Mouse (Mus musculus) layer of hippocampus, postnatal 10 days (tissue): ENCODE measurements around the gene Dgkg. TPM values are rescaled to one million over a fixed set of nuclear protein-coding genes. Genes with fewer than 3 reads are reported as not detected.

Experiments
- DNase-seq, 2 experiments: peaks; one replicate each; pipeline ENCODE4 v3.0.0; 2021; ENCODE audit warnings: low spot score in 2 of 2
- total RNA-seq, 2 experiments: library from RNA; stranded (reverse); gene quantifications; 2 replicates each; pipeline ENCODE4 v1.2.3; 2021

Dgkg gene
- total RNA-seq, 2 experiments from 2014 or later: 113 to 120 TPM

DNA sequence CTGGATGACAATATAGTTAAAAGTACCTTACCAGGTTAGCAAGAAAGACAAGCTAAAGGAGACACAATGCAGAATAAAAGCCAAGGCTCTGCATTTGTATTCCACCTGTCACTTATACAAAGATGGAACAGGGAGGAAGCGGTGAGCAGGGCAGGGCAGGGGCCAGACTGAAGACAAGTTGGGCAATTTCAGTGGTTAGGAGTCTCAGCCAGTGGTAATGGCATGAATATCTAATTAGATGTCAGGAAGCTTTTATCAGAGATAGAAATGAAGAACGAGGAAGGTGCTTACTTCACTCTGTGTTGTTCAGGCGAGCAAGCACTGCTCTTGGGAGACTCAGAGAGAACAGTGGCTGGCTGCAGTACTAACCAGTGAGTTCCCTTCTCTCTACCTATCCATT lies 5.8 kb downstream of the Dgkg start:
- DNase-seq: no peak

- DNase-seq: no peak
Measured at GRCm38 (mm10) chr16:22645256-22645655, 11.8 kb downstream of the Dgkg start.

DNA sequence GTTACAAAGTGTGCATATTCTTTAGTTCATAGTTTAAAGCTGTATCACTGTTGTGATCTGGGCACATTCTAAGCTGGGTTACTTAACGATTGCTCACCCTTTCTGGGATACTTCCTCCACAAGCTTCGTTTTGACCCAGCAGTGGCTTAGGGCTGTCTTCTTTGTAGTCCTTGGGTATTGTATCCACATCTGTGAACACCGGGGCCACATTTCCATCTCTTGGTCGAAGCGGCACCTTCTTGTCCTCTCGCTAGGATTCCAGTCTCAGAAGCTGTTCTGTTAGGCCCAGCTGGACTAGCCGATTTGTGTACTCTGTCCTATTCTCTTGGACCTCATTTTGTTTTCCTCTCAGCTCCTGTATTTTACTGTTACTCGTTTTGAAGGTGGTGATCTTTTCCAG lies 13.6 kb downstream of the Dgkg start:
- no peak for DNase-seq

GRCm38 (mm10) chr16:22642953-22643352 lies 14.1 kb downstream of the Dgkg start:
- no peak for DNase-seq

DNA sequence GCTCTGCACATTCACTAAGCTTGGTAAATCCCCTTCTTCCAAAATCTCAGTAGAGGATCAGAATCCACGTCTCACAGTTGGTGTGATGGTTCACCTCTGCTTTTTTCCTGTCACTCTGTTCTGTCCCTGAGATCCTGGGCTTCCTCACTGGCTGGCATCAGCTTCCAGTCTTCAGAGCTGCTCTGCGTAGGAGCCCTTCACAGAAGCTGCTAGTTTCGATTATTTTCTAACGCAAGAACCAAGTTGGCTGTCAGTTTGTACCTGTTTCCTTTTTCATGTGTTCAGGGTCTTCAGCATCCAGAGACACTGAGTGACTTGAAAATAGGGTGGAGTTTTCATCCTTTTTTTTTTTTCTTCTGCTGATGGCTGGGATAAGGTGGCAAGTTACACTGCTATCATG lies 15.0 kb downstream of the Dgkg start:
- no peak for DNase-seq

DNA sequence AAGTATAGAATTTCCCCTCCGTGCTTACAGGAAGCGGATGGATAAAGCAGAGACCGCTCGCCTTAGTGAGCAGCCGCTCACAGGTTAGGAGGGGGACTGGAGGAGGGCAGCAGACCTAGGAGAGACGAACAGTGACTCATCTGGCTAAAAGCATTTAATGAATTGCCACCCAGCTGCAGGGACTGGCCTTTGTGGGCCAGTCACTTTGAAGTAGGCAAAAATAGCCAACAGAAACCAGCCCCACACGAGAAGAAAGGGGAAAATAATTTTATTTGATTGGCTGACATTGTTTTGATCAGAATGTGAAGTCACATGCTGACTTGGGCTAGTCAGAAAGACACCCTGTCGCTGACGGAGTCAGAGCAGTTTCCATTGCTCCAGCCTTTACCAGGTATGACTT lies 15.4 kb downstream of the Dgkg start:
- DNase-seq: no peak

DNA sequence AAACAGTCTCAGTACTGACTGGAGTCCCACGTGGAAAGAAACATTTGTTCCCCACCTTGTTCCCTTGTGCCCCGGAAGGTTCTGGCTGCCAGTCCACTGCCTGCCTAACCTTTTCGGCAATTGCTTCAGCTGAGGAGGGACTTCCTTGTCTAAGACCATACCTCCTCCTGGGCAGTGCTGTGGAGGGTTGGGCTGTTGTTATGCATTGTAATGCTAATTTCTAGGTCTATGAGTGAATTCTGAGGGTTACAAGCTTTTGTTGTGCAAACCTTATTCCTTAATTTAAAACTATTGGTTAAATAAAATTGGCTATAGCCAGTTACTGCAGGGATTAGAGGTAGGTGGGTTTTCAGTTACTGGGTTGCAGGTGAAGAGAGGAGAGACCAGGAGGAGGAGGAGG lies 19.7 kb downstream of the Dgkg start:
- DNase-seq: no peak

GRCm38 (mm10) chr16:22635706-22636105 lies 21.3 kb downstream of the Dgkg start:
- no peak for DNase-seq

DNA sequence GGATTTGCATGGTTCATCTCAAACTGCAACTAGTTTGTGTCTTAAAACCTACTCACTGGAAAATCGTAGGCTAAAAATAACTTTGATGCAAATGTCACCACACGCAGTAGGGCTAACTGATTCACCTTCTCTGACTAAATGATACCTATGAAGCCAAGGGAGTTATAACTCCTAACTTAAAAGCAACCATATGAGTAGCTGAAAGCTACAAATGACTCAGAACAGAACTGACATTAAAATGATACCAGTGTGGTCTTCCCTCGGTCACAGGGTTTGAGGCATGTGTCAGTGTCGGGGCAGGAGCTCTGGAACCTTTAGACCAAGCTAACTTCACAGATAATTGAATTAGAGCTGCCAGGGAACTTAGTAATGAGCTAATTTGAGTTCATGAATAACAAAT lies 24.0 kb downstream of the Dgkg start:
- no peak for DNase-seq

DNA sequence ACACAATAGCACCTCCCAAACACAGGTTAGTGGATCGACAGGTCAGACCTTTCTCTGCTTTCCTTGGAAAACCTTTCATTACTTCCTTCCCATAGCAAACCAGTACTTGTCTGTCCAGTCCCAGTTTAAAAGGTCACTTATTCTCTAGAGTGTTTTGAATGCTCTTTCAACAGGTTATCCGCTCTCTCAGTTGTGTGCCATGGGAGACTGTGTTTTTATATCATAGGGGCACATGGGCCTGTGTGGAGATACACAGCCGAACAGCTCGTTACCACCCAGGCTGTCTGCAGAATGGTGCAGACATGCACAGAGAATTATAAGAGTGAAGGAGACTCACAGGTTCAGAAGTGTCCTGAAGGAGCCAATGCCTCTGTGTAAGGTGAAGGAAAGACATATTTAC lies 26.7 kb downstream of the Dgkg start:
- no peak for DNase-seq

- DNase-seq: no peak
Measured at GRCm38 (mm10) chr16:22629900-22630299, 27.1 kb downstream of the Dgkg start.

- DNase-seq: no peak
Measured at GRCm38 (mm10) chr16:22625987-22626386, 31.0 kb downstream of the Dgkg start.

DNA sequence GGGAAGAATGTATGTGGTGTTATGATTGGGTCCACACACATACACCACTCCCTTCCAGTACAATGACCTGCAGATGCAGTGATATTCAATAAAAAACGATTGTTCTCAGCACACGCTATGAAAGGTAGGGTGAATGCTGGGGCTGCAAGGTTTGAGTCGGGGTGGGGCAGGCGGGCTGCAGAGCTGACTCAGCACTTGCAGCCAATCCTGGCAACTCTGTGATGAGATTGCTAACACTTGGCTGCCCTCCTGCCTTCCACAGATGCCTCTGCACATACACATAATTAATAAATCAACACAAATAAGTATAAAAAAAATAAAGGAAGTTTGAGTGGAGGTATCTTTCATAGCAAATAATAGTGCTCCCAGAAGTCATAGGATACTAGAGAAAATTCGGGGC lies 31.6 kb downstream of the Dgkg start:
- DNase-seq: no peak

- DNase-seq: no peak
Measured at GRCm38 (mm10) chr16:22622286-22622685, 34.7 kb downstream of the Dgkg start.

- no peak for DNase-seq
Measured at GRCm38 (mm10) chr16:22621299-22621920, 35.6 kb downstream of the Dgkg start.

DNA sequence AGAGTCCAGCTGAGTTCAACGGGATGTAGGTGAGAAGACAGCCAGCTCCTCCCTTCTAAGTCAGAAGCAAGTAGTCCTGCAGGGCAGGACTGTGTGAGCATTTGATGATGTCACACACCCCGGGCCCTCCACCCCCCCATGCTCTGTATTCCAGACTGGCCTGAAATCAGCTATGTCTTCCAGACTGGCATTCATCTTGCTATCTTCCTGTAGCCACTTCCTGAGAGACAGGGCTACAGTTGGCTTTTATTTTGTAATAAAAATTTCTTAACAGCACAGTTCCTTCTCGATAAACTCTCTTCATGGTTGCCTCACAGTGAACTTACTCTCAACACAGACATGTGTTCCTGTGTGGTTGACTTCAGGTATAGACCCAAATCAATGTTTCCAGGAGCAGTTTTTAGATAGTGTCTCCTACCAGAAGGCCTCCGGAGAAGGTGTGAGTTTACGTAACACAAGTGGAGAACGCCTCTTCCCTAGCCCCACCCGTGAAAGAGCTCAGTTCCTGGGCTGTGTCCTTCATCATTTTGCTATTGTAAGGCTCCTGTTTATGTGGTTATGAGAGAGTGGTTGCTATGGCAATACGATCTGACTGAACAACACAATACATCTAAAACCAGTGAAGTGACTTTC lies 38.5 kb downstream of the Dgkg start:
- DNase-seq: no peak

DNA sequence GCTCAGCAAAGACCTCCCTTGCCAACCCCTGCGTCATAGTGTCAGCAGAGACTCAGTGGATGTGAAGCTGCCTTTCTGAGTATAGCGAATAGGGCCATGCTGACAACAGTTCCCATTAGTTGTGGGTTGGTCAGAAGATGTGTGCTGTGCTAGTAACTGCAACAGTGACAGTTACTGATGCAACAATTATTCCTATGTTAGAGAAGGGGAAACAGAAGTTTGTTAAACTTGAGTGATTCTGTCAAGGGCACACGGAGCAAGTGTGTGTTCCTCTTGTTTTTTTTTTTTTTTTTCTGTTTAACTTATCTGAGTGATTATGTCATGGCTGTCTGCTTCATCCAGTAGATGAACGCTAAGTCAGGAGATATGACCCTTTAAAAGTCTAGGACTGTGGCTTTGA lies 41.2 kb downstream of the Dgkg start:
- DNase-seq: no peak

DNA sequence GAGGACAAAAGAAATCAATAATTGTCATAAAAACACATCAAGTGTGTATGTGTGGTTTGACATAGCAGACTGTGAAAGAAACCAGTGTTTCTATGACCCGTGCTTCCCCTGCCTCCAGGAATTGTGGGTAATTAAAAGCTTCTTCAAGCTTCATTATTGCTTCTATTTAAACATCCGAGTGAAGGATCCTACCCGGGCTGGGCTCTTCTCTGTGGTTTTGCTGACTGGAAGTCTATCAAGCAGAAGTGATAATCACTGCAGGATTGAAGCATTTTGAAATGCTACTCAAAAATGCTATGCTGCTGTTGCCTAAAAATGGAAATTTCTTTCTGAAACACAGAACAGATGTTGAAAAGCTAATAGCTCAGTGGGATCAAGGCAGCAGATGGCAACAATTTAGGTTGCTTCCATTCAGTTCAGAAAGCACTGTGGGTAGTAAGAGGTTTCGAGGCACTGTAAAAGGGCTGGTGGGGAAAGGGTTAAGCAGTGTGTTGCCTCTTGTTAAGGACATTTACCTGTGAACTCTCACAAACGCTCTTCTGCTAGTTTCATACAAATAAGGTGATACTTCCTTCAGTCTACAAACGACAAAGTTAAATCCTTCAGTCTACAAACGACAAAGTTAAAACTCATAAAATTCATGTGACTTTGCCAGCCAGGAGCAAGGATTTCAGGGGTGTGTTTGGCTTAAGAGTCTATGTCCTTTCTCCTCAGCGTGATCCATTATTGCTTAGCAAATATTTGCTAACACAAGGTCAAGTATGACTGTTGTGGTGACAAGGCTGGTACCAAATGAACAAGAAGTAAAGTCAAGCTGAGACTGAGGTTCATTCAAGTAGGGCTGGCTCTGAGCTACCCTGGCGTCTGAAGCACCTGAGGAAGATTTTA lies 43.6 kb downstream of the Dgkg start:
- no peak for DNase-seq

- no peak for DNase-seq
Measured at GRCm38 (mm10) chr16:22608046-22608445, 49.0 kb downstream of the Dgkg start.

DNA sequence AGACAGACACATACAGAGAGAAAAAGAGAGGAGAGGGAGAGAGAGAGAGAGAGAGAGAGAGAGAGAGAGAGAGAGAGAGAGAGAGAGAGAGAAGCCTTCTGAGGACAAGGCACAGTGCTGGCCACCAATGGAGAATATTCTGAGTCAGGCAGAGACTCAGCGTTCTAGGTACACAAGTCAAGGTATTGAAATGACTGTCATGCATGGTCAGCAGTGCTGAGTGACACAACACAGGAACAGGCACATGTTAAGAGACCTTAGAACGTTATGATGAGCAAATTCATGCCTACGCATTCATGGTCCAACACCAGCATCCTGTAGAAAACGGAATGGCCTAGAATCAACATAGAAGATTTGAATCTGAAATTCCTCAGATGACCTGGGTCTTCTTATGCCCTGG lies 50.0 kb downstream of the Dgkg start:
- DNase-seq: no peak

- no peak for DNase-seq
Measured at GRCm38 (mm10) chr16:22602399-22602798, 54.6 kb downstream of the Dgkg start.

DNA sequence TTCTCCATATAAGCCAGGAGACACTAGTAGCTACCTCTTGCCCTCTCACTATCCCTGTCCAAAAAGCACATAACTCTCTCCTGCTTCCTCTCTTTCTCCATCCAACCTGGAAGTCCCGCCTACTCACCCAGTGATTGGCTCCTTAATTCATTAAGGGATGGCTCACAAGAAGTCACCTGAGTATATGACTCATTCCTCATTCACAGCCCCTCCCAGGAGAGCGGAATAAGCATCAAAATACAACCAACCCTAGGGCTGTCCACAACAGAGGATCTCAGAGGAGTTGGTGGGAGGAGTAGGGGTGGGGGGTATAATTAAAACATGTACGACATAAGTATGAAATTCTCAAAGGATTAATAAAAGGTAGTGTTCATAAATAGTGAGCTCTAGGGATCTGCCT lies 55.3 kb downstream of the Dgkg start:
- DNase-seq: no peak
